Mouse (Mus musculus) kidney, adult 11 months (tissue): ENCODE data around the gene Scp2.
"Not testable (repeated sequence)": the region's sequence is repeated elsewhere in the genome, so short reads cannot be mapped to it uniquely, and the experiment has no call there.

ENCODE experiments used
- DNase-seq: peaks from one replicate; pipeline ENCODE4 v3.0.0; 2022

The Scp2 gene

DNA sequence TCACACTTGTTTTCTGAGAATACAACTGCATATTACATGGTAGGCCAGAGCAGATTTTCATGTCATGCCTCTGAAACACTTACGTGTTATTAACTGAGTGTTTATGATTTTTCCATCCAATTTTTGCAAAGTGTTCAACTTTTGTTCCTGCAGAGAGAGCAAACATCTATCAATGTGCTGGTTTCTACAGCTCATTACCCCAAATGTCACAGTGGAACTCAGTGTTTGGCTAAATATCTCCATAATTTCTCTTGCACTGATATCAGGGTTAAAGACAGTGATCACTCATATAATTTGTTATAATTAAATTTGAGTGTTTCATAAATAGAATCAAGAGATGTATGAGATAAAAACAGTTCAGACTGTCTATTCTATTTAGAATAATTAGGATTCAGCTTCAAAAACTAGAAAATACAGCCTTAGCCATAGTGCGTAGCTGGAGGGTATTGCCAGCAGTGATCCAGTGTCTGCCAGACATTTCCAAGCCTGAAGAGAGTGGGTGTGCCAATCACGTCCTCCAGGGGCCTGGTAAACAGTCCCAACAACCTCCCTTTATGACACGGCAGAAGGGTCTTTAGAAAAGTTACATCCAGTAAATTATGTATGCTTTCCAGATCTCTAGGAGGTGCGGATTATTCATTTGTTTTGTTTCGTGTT lies 51.9 kb downstream of the Scp2 start:
- DNase-seq = no peak

DNA sequence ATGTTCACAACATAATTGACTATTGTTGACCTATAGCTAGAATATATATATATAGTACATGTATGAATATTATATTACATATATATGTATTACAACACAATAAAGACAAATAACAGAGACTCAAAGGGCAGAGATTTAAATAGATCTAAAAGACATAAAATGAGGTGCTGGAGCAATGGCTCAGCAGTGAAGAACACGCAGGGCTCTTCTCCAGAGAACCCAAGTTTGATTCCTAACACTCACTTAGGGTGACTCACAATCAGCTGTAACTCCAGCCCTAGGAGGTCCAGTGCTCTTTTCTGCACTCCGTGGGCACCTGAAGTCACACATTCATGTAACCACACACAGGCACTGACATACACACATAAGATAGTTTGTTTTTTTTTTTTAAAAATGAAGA lies 60.8 kb downstream of the Scp2 start:
- no peak for DNase-seq

DNA sequence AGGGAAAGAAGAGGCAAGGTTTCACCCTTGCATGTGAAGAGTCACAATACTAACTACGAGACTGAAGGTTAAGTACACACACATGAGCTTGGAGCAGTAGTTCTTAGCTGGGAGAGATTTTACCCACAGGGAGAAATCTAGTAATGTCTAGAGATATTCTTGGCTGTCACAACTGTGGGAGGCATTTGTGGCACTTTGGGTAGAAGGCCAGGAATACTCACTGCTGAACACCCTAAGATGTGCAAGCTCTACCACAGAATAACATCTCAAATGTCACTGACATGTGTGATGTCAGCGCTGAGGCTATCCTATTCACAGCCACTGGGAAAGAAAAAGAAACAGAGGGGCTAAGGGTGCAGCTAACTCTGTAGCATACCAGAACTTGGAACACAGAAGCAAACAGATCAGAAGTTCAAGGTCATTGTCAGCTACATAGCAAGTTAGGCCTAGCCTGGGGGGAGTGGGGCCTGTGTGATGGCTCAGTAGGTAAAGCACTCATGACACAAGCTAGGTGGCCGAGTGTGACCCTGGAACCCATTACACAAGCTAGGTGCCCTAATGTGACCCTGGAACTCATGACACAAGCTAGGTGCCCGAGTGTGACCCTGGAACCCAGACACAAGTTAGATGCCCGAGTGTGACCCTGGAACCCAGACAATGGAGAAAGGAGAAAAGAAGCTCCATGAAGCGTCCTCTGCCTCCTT lies 61.6 kb downstream of the Scp2 start:
- peak; percentile 53 for DNase-seq

DNA sequence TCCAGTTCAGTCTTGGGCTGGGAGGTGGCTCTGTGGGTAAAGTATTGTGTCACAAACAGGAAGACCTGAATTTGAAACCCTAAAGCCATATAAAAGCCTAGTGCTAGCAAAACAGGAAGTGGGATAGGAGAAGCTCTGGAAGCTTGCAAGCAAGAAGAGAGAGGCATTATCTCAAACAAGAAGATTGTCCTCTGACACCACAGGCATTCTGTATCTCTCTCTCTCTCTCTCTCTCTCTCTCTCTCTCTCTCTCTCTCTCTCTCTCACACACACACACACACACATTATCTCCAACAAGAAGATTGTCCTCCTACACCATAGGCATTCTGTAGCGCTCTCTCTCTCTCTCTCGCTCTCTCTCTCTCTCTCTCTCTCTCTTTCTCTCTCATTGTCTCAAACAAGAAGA lies 62.4 kb downstream of the Scp2 start:
- DNase-seq = no peak

DNA sequence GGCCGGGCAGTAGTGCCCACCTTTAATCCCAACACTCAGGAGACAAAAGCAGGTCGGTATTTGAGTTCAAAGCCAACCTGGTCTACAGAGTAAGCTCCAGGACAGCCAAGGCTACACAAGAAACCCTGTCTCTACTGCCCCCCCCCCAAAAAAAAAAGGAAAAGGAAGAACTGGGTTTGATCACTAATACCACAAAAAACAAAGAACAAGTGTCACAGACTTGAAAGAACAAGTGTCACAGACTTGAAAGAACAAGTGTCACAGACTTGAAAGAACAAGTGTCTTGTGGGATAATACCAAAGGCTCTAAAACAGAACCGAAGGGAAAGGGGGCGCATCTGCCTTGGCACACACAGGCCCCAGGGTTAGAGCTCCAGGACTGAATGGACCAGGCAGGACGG lies 63.9 kb downstream of the Scp2 start:
- DNase-seq = no peak

DNA sequence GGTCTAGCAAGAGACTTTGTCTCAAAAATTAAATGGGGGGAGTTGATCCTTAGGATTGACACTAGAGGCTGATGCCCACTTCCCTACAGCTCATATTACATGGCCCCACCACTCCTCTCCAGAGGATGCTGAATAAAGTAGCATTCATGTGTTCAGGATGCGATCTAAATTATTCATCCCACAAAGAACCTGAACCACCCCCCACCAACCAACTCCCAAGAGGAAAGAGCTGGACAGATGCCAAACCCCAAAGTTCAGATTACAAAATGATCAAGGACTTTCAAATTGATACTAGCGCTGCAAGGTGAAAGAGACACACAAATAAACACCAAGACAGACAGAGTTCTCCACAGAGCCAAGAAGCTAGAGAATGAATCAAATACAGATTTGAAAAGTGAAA lies 65.0 kb downstream of the Scp2 start:
- DNase-seq = no peak

DNA sequence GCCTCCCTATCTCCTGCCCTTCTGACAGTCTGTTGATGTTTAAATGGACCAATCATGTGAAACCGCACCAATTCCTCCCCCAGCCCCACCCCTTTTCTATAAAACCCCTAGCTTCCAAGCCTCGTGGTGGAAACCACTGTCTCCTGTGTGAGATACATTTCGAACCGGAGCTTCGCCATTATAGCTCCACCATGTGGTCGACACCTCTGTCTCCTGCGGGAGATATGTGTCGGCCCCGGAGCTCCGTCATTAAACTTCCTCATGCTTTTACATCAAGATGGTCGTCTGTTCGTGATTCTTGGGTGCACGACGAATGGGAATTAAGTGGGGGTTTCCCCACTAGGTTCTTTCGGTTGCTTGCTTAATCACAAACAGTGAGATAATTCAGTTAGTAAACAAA lies 65.6 kb downstream of the Scp2 start:
- not testable (repeated sequence) for DNase-seq

DNA sequence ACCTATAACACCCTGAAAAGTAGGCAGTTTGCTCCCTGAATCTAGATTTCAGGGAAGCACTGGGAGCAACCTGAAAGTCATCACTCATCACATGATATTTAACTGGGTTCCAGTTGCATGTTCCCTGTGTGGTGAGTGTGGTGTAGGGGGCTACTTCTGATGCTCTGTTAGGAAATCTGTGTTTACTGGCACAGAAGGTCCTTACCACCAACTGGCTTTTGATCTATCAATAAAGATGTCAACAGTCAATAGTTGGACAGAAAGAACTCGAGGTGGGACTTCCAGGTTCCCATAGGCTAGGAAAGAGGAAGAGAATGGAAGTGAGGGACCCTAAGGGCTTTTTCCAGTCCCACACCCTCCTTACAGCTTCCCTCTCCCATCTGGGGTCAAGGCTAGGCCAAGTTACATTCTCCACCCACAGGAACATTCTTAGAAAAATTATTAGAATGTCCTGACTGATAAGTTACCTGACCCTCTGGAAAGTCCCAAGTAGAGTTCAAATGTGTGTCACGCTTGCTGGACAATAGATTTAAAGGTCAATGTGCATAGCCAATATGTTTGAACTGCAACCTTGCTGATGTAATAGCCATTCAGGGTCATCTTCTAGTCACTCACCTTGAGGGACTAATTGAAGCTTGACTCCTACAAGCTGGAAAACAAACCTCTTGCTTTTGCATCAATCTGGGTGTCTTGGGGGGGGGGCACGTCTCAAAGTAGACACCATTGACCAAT lies 67.4 kb downstream of the Scp2 start:
- DNase-seq = no peak

DNA sequence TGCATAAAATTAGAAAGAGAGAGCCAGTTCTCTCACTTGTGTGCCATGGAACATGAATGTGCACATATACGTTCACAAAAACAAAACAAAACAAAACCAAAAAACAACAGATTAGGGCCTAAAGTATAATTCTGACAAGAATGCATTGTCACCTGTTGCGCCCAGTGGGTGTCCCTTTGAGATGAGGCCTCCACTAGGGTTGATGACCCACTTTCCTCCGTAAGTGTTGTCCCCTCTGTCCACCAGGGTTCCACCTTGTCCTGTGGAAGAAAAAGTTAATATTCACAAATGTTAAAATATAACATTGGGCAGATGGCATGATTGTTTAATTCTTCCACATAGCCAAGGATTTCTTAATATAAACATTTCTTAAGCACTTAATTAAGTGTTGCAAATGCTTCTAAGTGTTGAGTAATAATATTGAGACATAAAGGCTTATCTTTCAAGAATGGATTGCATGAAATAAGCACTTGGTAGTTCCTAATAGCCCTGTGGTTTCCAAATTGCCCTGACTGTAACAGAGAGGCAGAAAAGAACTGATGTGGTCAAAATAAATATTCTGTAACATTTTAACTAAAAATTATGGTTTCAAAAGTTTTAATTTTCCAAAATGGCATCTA lies 70.5 kb downstream of the Scp2 start:
- no peak for DNase-seq

DNA sequence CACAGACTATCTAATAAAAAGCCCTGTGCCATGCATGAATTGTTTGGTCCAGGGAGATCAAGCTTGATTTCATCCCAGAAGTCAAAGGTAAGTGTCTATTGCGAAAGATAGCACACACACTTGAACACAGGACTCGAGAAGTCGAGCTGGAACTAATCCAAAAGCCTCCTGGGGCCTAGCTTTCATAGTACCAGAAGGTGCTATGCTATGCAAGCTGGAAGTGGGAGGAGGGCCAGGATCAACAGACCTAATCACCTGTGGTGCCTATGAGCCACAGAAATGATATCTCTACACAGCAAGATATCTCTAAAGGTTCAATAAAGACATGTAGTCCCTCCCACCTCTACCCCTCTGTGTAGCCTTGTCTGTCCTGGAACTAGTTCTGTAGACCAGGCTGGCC lies 72.7 kb downstream of the Scp2 start:
- DNase-seq = peak; percentile 60

DNA sequence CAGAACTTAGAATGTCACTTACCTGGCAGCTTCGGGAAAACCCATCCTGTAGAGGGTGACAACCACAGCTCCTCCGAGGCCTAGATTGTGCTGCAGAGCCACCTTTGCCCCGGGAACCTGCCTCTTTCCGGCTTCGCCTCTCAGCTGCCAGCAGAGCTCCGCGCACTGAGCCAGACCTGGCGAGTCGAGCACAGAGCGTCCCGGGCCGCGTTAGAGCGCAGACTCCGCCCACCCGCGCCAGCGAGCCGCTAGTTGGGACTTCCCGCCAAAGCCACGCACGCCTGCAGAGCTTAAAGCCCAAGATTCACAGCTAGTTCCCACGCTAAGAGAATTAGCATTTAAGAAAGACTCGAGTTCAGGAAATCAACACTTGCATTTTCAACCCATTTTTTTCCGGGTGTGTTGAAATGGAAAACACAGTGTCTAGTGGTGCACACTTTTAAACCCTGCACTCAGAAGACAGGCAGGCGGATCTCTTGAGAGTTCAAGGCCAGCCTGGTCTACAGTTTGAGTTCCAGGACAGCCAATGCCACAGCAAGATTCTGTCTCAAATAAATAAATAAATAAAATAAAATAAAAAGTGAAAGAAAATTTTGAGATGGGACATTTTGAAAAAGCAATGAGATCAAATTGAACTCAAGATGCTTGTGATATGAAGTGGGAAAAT lies 73.4 kb downstream of the Scp2 start:
- DNase-seq = peak; percentile 96

DNA sequence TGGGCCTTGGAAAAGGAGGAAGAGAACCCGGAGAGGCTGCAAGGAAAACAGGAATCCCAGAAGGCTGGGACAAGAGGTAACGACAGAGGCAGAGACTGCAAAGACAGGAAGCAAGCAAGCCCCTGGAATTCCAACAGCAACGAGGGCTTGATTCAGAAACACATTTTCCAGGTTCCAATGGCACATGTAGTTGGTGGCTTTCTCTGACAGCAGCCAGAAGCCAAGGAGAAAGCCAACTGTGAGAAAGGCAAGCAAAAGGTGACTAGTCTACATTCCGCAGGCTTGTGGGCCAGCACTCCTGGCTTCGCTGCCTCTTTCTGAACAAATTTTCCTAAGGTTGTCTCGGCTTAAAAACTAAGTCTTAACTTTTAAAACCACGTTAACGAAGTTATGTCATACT lies 74.1 kb downstream of the Scp2 start:
- DNase-seq = no peak

DNA sequence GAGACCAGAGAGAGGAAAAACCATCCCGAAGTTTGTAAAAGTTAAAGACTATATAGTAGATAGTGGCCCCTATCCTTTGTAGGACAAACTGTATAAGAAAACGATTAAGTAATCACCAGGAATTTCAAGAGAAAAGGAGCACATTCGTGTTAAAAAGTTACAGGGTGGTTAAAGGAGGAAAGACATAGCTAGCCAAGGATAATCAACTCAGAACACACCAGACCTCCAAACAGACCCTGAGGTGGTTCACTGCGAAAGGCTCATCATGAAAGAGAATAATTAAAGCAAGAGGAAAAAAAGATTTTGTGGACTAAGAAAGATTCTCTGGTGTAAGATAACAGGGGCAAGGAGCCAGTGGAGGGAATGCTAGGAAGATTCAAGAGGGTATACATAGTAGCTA lies 74.5 kb downstream of the Scp2 start:
- no peak for DNase-seq

DNA sequence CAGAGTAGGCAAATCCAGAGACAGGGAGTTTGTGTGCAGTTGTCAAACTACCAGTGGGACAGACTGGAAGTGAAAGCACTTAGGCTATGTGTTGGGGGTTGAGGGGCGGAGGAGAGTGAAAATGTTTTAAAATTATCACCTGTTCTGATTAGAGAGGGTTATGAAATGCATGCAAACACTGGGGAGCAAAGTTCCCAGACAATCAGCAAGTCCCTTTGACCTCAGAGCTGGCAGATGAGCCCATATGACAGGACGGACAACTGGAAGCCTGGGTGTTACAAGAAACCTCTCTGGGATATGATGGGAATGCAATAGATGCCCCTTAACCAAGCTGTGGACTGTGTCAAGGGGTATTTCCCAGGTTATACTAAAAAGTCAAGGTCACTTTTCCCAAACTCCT lies 76.7 kb downstream of the Scp2 start:
- peak; percentile 56 for DNase-seq

DNA sequence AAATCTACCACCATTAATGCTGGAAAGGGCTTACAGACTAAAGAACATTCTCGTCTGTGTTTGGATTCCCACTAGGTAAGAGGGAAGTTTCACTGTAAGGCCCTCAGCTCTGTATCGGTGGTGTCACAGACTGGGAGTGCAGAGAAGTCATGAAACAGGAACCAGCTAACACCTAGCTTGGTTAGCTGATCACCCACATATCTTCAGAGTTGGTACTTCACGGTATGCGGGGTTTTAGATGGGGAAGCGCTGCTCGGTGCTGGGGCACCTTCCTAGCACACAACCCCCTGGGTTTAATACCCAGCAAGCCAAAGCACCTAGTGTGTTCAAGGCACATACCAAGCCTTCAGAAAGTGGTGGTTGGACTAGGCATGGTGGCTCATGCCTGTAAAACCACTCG lies 77.5 kb downstream of the Scp2 start:
- no peak for DNase-seq

DNA sequence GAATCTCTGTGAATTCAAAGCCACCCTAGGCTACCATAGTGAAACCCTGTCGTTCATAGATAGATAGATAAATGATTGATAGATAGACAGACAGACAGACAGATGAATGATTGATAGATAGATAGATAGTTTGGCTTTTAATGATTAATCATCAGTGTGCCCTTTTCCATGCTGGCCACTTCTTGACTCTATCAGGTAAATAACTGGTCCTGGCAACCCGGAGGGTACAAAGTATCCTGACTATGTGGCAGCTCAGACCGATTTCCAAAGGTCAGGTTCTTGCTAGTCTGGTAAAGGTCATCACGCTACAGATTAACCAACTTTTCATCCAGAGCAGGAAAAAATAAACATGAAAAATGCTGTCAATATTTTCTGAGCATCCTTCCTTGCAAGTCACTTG lies 78.2 kb downstream of the Scp2 start:
- peak; percentile 84 for DNase-seq

DNA sequence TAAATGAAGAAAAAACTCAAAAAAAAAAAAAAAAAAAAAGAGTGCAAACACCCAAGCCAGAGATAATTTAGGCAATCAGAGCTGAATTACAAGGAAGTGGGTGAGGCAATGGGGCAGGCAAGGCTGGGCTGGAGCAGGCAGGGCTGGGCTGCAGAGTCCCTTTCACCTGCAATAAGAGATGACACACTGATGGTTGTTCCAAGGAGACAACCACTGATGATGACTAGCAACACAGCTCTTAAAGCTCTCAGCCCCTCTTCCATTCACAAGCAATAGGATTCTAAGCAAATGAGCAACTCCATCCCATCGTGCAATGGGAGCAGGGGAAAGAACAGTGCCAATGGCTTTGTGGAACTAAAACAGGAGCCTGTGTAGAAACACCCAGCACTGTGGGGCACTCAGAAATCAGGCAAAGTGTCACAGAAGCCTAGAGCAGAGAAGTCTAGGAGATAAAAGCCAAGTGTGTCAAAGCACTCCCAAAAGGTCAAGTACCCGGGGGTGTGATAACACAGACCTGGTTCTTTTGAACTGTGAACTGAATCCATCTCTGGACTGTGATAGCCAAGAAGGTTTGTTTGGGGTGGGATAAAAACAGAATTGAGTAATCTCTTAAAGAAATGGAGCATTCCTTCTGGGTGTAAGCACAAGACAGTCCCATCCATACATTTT lies 79.5 kb downstream of the Scp2 start:
- no peak for DNase-seq

DNA sequence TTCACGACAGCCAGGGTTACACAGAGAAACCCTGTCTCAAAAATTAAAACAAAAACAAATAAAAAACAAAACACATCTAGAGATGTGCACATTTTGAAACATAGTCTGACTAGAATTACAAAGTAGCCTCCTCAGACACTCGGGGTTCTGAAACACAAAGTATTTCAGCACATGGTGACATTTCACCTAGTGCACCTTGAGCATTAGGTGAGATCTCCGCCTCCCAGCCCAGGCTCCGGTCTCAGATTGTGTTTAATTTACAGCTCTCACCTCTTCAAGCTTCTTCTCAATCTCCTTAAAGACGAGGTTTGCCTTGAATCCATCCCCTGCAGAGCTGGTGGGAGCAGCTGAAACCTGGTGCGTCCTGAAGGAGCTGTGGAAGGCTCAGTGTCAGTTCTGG lies 81.2 kb downstream of the Scp2 start:
- DNase-seq = peak; percentile 37

DNA sequence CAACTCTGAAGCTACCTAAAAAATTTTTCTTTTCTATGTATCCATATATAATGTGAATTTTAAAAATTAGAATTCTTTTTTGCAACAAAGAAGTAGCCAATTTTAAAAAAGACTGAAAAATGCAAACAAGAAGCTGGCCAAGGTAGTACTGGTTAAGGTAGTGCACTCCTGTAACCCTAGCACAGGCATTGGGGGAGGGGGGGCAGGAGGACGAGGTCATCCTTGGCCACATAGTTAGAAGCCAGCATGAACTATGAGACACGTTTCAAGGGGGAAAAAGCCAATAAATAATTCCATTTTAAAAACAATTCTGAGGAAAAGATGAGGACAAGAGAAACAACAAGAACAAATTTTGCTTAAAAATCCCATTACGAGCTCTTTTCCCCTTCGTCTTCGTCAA lies 82.3 kb downstream of the Scp2 start:
- DNase-seq = no peak

DNA sequence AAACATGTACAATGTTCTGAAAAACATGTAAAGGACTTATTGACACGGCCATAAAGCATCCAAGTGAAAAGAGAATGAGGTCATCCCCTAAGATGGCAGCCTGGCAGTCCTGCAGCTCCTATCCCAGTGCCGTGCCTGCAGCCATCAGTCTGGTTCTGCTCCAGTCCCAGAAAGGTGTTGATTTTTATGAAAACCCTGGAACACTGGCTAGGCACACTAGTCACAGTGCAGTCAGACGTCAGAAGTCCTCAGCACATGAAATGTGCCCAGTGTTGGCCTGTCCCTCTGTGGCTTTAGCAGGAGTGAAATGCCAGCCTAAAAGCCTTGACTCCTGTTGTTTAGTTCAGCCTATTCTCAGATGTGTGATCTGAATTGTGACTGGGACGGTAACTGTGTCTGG lies 84.0 kb downstream of the Scp2 start:
- no peak for DNase-seq

DNA sequence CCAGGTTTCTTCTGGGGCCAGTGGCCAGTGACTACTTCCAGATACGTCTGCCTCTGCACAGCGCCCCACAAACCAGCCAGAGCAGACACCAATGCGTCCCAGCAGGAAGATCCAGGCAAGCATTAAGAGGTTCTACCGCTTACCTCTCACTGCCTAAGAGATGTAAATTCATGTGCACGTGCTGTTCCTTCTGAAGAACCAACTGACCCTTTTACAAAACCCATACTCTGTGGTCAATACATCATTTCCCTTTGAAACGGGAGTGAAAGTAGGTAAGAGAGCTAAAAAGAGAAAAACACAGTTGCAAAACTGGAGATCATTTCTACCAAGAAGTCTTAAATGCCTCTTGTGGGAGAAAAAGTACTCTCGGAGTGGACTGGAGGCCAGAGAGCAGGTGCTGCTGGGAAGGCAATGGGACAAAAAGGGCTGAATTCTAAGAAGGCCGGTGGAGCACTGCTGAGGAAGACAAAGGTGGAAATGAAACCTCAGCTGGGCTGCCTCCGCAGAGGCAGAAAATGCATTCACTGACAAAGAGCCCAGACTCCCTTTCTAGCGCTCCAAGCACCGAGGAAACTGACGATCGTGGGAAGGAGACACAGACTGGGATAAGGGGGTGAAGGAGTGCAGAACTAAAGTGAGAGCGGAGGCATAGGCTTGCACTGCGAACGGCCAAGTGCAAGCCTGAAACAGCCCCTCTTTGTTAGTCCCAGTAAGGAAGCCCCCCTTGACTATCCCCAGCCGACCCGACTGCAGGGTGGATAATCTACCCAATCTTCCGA lies 85.0 kb downstream of the Scp2 start:
- no peak for DNase-seq

DNA sequence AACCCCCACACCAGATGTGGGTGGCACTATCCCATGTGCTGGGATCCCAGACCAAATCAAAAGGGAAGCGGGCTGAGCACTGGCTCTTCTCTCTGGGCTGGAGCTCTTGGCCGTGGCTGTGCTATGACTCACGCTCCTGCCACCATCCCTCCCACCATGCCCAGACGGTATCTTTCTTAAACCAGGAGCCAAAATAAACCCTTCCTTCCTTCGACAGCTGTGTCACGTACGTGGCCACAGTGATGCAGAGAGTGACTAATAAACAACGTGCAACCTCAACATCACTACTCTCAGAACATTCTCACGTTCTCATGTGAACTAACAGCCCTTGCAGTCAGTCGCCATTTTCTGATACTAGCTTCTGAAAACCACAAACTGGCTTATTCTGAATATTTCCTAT lies 86.6 kb downstream of the Scp2 start:
- no peak for DNase-seq
